Mouse (Mus musculus): Measurements from ENCODE around the gene Zdhhc8.

The Zdhhc8 gene

GRCm38 (mm10) chr16:18234671-18235388, at the start of gene Zdhhc8:
Zdhhc8 (minus strand) TSS chr16:18235136.
- DNase-seq (ENCODE audit: extremely low spot score) = peak; percentile 62

- DNase-seq (ENCODE audit: extremely low spot score) = no peak
These were observed 40.2 kb upstream of the Zdhhc8 start for GRCm38 (mm10) chr16:18275166-18275565.

DNA sequence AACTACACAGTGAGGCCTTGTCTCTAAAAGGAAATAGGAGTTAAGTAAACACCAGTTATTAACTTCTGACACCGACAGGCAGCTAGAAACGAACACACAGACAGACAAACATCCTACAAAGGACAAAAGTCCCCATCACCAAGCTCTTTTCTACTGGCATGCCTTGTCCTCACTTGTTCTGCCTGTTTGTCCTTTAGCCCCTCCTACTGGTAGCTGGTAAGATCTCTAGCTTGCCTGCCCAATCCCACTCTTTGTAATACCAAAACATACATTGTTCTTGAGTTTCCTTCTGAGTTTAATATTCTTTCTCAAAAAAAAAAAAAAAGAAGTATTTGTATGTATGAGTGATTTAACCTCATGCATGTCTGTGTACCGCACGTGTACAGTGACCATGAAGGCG, 33.2 kb upstream of the Zdhhc8 start:
- DNase-seq (ENCODE audit: extremely low spot score) = no peak

GRCm38 (mm10) chr16:18265024-18265423, 30.1 kb upstream of the Zdhhc8 start:
- no peak for DNase-seq (ENCODE audit: extremely low spot score)

GRCm38 (mm10) chr16:18258221-18258620, 23.3 kb upstream of the Zdhhc8 start, which contains the start of gene Gm49776:
Gm49776 (minus strand) TSS chr16:18258321.
- no peak for DNase-seq (ENCODE audit: extremely low spot score)

GRCm38 (mm10) chr16:18253866-18254265, 18.9 kb upstream of the Zdhhc8 start:
- no peak for DNase-seq (ENCODE audit: extremely low spot score)

DNA sequence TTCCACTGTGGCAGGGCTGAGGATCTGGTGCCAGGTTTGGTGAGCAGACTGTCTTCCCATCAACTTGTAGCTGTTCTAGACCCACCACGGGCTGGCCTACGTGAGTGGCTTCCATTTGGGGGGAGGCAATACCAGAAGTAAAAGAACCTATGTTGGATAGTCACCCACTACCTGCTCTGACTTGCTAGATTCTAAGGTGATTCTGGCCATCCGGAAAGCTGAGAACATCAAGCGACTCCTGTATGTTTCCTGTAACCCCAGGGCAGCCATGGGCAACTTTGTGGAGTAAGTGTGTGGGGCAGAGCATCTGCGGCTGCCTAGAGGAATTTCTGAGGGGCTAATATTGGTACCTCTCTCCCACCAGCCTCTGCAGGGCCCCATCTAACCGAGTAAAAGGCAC, 17.8 kb upstream of the Zdhhc8 start:
- DNase-seq (ENCODE audit: extremely low spot score) = no peak

- DNase-seq (ENCODE audit: extremely low spot score) = peak; percentile 31
These were observed 16.2 kb upstream of the Zdhhc8 start for GRCm38 (mm10) chr16:18250828-18251790.

GRCm38 (mm10) chr16:18250231-18250630, 15.3 kb upstream of the Zdhhc8 start:
- DNase-seq (ENCODE audit: extremely low spot score) = no peak

- peak; percentile 44 for DNase-seq (ENCODE audit: extremely low spot score)
These were observed 14.5 kb upstream of the Zdhhc8 start for GRCm38 (mm10) chr16:18249364-18249967.

DNA sequence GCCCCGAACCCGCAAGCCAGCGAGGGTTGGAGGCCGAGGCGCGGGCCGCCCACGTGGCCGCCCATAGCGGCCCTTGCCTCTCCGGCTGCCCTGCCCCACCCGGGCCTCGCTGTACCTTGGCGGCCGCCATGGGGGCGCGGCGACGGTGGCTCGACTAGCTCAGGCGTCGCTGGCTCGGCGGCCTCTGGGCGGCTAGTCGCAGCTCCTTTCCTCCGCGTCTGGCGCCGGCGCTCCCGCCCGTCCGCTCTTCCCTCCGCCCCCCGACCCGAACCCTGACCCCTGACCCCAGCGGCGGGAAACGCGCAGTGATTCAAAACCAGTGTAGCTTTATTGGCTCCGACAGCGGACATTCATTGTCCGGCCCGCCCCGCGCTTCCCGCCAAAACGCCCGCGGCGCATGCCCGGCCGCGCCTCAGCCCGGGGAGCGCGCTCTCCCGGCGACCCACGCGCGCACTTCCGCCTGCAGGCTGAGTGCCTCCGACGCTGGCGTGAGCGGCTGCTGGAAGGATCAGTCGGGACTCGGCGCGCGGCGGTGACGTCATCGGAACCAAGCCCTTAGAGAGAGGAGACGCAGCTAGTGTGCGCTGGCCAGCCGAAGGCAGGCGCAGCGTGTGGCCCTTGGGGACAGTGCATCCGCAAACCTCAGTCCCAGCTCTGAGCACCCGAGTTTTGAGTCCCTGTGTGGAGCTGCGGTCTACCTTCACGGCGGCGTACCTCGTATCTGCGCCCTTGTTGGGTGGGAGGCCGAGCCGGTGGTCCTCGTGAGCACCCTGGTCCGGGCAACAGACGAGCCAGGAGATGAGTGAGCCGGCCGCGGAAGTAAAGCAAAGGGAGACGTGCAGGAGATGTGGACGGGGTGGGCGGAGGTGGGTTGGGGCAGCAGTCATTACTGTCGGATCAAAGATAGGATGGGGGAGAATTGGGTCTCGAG, 13.8 kb upstream of the Zdhhc8 start, which contains the start of the genes Trmt2a and Ranbp1:
TSS of gene Trmt2a (plus strand) at position 247 of the 931 bp plus-strand sequence.
TSS of gene Ranbp1 (minus strand) at position 300 of the 931 bp plus-strand sequence.
- DNase-seq (ENCODE audit: extremely low spot score) = peak; percentile 99

- no peak for DNase-seq (ENCODE audit: extremely low spot score)
These were observed 12.8 kb upstream of the Zdhhc8 start for GRCm38 (mm10) chr16:18247521-18248399.

- no peak for DNase-seq (ENCODE audit: extremely low spot score)
These were observed 6.6 kb upstream of the Zdhhc8 start for GRCm38 (mm10) chr16:18241581-18241980.

- DNase-seq (ENCODE audit: extremely low spot score) = no peak
These were observed 2.0 kb upstream of the Zdhhc8 start for GRCm38 (mm10) chr16:18236676-18237501.

DNA sequence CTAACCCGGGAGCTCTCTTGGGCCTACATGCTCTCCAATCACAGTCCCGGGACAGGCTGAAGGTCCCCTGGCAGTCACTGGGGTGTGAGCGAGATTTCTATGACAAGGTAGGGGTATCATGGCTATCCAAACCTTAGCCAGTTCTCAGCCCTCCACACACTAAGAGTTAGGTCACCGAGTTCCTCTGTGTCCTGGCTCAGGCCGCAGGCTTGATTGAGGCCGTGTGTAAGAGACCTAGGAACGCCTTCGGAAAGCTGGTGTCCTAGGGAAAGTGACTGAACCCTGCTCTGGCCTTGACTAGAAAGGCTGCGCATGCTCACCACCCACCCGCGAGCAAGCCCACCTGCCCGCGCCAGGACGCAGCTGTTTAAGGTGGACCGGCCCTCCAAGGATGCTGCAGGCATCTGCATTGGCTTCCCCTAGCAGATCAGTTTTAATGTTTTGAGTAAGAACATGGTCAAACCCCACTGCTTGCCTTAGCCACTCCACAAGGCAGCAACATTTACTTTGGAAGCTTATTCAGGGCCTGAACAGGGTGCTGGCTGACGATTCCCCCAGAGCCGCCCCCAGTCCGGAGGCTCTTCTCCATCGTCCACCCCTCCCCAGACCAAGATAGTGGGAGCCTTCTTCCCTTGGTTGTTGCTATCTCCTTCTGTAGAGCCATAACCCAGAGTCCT, 591 bp upstream of the Zdhhc8 start:
- peak; percentile 73 for DNase-seq (ENCODE audit: extremely low spot score)

- DNase-seq (ENCODE audit: extremely low spot score) = no peak
These were observed 841 bp downstream of the Zdhhc8 start for GRCm38 (mm10) chr16:18233919-18234670.

DNA sequence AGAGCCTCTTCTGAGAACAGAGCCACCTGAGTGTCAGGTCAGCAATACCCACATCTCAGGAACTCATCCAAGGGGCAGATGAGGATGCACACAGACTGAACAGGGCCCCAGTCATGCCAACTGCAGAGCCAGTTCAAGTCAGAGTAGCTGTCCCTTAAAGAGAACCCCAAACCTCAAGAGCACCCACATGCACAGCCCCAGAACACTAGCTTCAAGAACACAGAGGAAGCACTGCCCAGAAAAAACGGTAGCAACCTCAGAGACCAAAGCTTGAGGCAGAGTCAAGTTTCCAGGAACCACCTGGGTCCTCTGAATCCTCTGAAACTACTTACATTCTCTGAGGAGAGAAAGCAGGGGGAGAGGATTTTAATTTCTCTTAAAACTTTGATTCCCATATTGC, 1.5 kb downstream of the Zdhhc8 start:
- DNase-seq (ENCODE audit: extremely low spot score) = no peak

- no peak for DNase-seq (ENCODE audit: extremely low spot score)
These were observed 3.5 kb downstream of the Zdhhc8 start for GRCm38 (mm10) chr16:18231451-18231850.
